Mouse (Mus musculus) kidney, embryonic 16.5 days (tissue): ENCODE measurements around the gene Gm10217. TPM values are rescaled to one million over a fixed set of nuclear protein-coding genes. Genes with fewer than 3 reads are reported as not detected.

Experiments used
- ATAC-seq: fragments of 200-750 bp; cut with Nextera tagmentation; 2 replicates; pipeline ENCODE4 v1.8.0; 2017; ENCODE audit warnings: moderate TSS enrichment; ENCODE audit not compliant: low FRiP score, low TSS enrichment
- H3K27ac ChIP-seq: fragments of 300-500 bp; sonication (generic); 2 replicates; pipeline ENCODE4 v1.5.1; 2014; ENCODE audit warnings: low read length
- H3K27me3 ChIP-seq: fragments of 300-500 bp; sonication (generic); 2 replicates; pipeline ENCODE4 v1.6.1; 2014; ENCODE audit warnings: low read length, control low read depth, mixed read lengths; ENCODE audit not compliant: insufficient read depth
- H3K36me3 ChIP-seq: fragments of 300-500 bp; sonication (generic); 2 replicates; pipeline ENCODE4 v1.6.1; 2014; ENCODE audit warnings: low read length, control low read depth, mixed read lengths; ENCODE audit not compliant: insufficient read depth
- H3K4me1 ChIP-seq: fragments of 300-500 bp; sonication (generic); 2 replicates; pipeline ENCODE4 v1.6.1; 2014; ENCODE audit warnings: low read length, control low read depth, mixed read lengths; ENCODE audit not compliant: insufficient read depth
- H3K4me2 ChIP-seq: fragments of 300-500 bp; sonication (generic); replicated peaks from 2 replicates; pipeline ENCODE4 v1.6.1; 2014; ENCODE audit warnings: low read depth, low read length
- H3K4me3 ChIP-seq: fragments of 300-500 bp; sonication (generic); 2 replicates; pipeline ENCODE4 v1.5.1; 2014; ENCODE audit warnings: mild to moderate bottlenecking, low read length
- H3K9ac ChIP-seq: fragments of 300-500 bp; sonication (generic); replicated peaks from 2 replicates; pipeline ENCODE4 v1.6.1; 2014; ENCODE audit warnings: low read length
- H3K9me3 ChIP-seq: fragments of 300-500 bp; sonication (generic); 2 replicates; pipeline ENCODE4 v1.6.1; 2016; ENCODE audit warnings: low read length, control low read depth
- WGBS: fragments of 180-500 bp; shearing (Covaris S2); extraction: QIAGEN DNeasy Blood & Tissue Kit; methylation state at CpG from one replicate; pipeline ENCODE4 v1.1.7; 2014; 5-methylcytosine and 5-hydroxymethylcytosine counted together
- polyA plus RNA-seq: library from polyadenylated mRNA; unstranded; fragments of >200 nt; fragmentation: Nextera tagmentation; extraction: Ambion mirVana; gene quantifications from 2 replicates; pipeline ENCODE4 v1.2.1, GENCODE M21; 2015

Gm10217 gene
- polyA plus RNA-seq: not detected in 2 replicates

DNA sequence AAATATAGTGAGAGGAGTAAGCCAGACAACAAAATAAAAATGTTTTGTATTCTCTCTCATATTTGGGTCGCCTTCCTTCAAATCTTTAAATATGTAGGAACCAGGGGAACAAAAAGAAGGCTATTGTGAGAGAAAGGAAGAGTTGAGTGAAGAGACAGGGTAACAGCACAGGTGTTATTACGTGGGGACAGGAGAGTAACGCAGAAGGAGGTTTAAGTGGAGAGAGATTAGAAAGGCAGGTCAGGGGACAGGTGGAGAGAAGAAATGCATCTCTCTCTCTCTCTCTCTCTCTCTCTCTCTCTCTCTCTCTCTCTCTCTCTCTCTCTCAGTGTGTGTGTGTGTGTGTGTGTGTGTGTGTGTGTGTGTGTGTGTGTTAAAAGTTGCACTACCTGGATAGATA is at the start of gene Gm10217:
Gene Gm10217 (plus strand): TSS at position 301 of the 400 bp plus-strand sequence.
- H3K9me3 ChIP-seq: no peaks in the 10 kb centered on the region
- WGBS: 88% methylated on average over 3 of the region's 3 CpGs
- H3K4me3 ChIP-seq: no peak within 1 kb of the TSS
- H3K9ac ChIP-seq: no peak within 1 kb of the TSS
- H3K4me1 ChIP-seq: no peaks in the 10 kb centered on the region
- no peaks in the 10 kb centered on the region for H3K27me3 ChIP-seq
- no peak within 1 kb of the TSS for H3K27ac ChIP-seq
- no peak for ATAC-seq
- H3K4me2 ChIP-seq: no peak within 1 kb of the TSS
- H3K36me3 ChIP-seq: no peaks in the 10 kb centered on the region

DNA sequence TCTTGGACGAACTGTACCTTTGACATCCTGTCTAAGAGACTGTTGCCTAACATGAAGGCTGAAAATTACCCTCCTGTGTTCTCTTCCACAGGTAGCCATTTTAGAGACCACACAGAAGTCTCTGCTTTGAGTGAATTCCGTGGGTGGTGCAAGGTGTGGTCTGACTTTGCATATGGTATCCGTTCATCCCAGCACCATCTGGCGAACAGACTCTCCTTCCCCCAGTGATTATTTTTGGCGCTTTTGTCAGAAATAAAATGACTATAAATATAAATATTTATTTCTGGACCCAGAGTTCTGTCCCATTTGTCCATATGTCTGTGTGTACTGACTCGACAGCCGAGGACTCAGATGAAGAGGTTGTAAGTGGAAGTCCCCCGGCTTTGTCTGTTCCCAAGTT is 39.3 kb upstream of the Gm10217 start:
- no peak for ATAC-seq
- no peak overlapping the region for H3K4me3 ChIP-seq
- no peak overlapping the region for H3K9ac ChIP-seq
- 76% methylated on average over 8 of the region's 8 CpGs for WGBS
- H3K4me1 ChIP-seq: no peaks in the 10 kb centered on the region
- H3K27ac ChIP-seq: no peak overlapping the region
- H3K36me3 ChIP-seq: no peaks in the 10 kb centered on the region
- H3K4me2 ChIP-seq: no peak overlapping the region
- H3K27me3 ChIP-seq: no peaks in the 10 kb centered on the region
- H3K9me3 ChIP-seq: peaks cover 3% of the 10 kb centered on the region; the same call in 1 of the 2 replicates

- 81% methylated on average over 3 of the region's 3 CpGs for whole genome bisulfite sequencing
- H3K27me3 ChIP-seq: no peaks in the 10 kb centered on the region
Measured at GRCm38 (mm10) chr8:9840257-9840656, 23.8 kb upstream of the Gm10217 start.

GRCm38 (mm10) chr8:9859286-9859685 is 4.8 kb upstream of the Gm10217 start:
- no peaks in the 10 kb centered on the region for H3K27me3 ChIP-seq
- ATAC-seq: 0 out of 2 replicates have a peak, but pooled peaks have one; percentile 31
- H3K36me3 ChIP-seq: no peaks in the 10 kb centered on the region
- H3K4me1 ChIP-seq: no peaks in the 10 kb centered on the region
- no peaks in the 10 kb centered on the region for H3K9me3 ChIP-seq
- no peak overlapping the region for H3K27ac ChIP-seq
- H3K4me2 ChIP-seq: no peak overlapping the region
- H3K4me3 ChIP-seq: no peak overlapping the region
- no peak overlapping the region for H3K9ac ChIP-seq
- WGBS: 30% methylated on average over 2 of the region's 2 CpGs

More at GRCm38 (mm10) chr8:9840257-9840656, 23.8 kb upstream of the Gm10217 start:
- H3K4me3 ChIP-seq: no peak overlapping the region
- no peak for ATAC-seq
- no peak overlapping the region for H3K9ac ChIP-seq
- H3K9me3 ChIP-seq: no peaks in the 10 kb centered on the region
- H3K4me2 ChIP-seq: no peak overlapping the region
- no peak overlapping the region for H3K27ac ChIP-seq
- no peaks in the 10 kb centered on the region for H3K36me3 ChIP-seq
- H3K4me1 ChIP-seq: no peaks in the 10 kb centered on the region

GRCm38 (mm10) chr8:9860539-9861203 is 3.4 kb upstream of the Gm10217 start:
- Histone ChIP-seq H3K4me1 (no peaks in the 10 kb centered on the region), H3K4me2 (no peak overlapping the region), H3K27me3 (no peaks in the 10 kb centered on the region), H3K27ac (no peak overlapping the region), H3K4me3 (no peak overlapping the region), H3K36me3 (no peaks in the 10 kb centered on the region), H3K9ac (no peak overlapping the region), H3K9me3 (no peaks in the 10 kb centered on the region)
- ATAC-seq: no peak
- 55% methylated on average over 10 of the region's 10 CpGs for WGBS

GRCm38 (mm10) chr8:9865150-9865549 is 1.1 kb downstream of the Gm10217 start:
- Histone ChIP-seq H3K4me3 (no peak overlapping the region), H3K4me2 (no peak overlapping the region), H3K27me3 (no peaks in the 10 kb centered on the region), H3K27ac (no peak overlapping the region), H3K36me3 (no peaks in the 10 kb centered on the region), H3K9ac (no peak overlapping the region), H3K9me3 (no peaks in the 10 kb centered on the region), H3K4me1 (no peaks in the 10 kb centered on the region)
- WGBS: 69% methylated on average over 9 of the region's 9 CpGs
- no peak for ATAC-seq

DNA sequence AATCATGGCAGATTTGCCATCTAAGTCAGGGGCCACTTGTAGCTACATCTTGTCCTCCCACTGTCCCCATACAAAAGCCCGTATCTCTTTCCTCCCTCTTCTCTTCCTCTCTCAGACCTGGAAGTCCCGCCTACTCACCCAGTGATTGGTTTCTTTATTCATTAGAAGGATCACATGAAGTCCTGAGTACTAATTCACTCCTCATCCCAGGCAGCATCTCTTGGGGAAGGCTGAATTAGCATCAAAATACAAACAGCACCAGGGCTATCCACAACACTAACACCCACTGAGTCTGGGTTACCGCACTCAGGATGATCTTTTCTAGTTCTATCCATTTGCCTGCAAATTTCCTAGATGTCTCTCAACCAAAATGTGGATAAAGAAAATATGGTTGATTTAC is 4.0 kb downstream of the Gm10217 start:
- H3K27ac ChIP-seq: no peak overlapping the region
- H3K9ac ChIP-seq: no peak overlapping the region
- ATAC-seq: no peak
- no peaks in the 10 kb centered on the region for H3K36me3 ChIP-seq
- H3K4me3 ChIP-seq: no peak overlapping the region
- H3K4me1 ChIP-seq: no peaks in the 10 kb centered on the region
- WGBS: 66% methylated on average over 3 of the region's 3 CpGs
- H3K27me3 ChIP-seq: no peaks in the 10 kb centered on the region
- H3K9me3 ChIP-seq: no peaks in the 10 kb centered on the region
- no peak overlapping the region for H3K4me2 ChIP-seq

DNA sequence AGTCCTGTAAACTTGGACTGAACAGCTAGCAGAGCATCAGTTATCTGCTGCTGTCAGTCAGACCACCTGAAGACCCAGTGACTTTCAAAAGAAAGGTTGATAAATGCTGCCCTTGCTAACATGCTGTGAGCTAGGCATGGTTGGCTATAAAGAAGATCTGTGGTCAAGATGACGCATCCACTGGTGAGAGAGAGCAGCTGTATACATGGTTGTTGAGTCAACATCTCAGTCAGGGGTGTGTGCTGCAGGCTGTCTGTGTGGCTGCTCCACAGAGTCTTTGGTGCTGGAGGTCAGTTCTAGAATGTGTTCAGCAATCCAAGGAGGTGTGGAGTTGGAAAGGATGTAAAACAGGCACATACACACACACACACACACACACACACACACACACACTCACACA is 12.2 kb downstream of the Gm10217 start:
- no peaks in the 10 kb centered on the region for H3K27me3 ChIP-seq
- no peaks in the 10 kb centered on the region for H3K9me3 ChIP-seq
- WGBS: 72% methylated on average over 1 of the region's 1 CpGs
- H3K27ac ChIP-seq: no peak overlapping the region
- no peak overlapping the region for H3K4me2 ChIP-seq
- no peak overlapping the region for H3K4me3 ChIP-seq
- no peaks in the 10 kb centered on the region for H3K36me3 ChIP-seq
- no peak overlapping the region for H3K9ac ChIP-seq
- H3K4me1 ChIP-seq: no peaks in the 10 kb centered on the region
- no peak for ATAC-seq

DNA sequence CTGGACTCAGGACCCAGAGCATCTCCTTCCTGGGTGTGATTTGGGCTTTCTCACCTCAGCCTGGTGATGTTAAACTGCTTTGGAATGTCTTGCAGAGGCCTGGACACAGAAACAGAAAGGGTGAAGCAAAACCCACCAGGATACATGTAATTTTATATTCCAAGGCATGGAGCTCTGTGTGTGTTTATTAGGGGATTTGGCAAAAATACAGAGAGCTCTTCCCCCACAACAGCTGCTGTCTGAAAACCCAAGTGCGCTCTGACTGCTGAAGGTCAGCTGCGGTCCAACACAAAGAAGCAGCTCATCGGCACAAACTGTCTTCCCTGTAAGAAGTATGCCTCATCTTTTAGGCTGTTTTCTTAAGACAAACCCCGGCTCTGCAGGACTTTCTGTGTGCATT is 15.9 kb downstream of the Gm10217 start:
- no peak for ATAC-seq
- no peak overlapping the region for H3K4me2 ChIP-seq
- no peaks in the 10 kb centered on the region for H3K4me1 ChIP-seq
- 43% methylated on average over 4 of the region's 4 CpGs for WGBS
- no peaks in the 10 kb centered on the region for H3K36me3 ChIP-seq
- no peaks in the 10 kb centered on the region for H3K27me3 ChIP-seq
- no peak overlapping the region for H3K4me3 ChIP-seq
- H3K9ac ChIP-seq: no peak overlapping the region
- no peak overlapping the region for H3K27ac ChIP-seq
- no peaks in the 10 kb centered on the region for H3K9me3 ChIP-seq

DNA sequence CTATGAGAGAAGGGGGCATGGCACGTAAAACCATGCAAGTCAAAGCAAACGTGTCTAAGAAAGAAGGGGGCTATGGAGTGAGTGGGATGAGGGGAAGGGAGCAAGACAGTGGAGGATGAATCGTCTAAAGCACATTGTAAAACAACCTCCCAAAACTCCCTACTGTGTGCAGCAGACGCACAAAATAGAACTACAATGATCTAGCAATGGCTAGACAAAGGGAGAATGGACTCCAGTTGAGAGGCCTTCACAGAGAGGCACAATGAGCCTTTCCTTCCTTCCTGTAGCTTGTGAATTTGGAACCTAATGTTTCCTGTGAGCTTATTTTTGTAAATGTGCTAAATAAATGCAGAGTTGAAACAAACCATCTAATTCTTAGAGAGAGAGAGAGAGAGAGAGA is 22.7 kb downstream of the Gm10217 start:
- H3K4me2 ChIP-seq: no peak overlapping the region
- WGBS: 82% methylated on average over 4 of the region's 4 CpGs
- no peak overlapping the region for H3K27ac ChIP-seq
- no peaks in the 10 kb centered on the region for H3K9me3 ChIP-seq
- no peaks in the 10 kb centered on the region for H3K27me3 ChIP-seq
- no peaks in the 10 kb centered on the region for H3K36me3 ChIP-seq
- no peak for ATAC-seq
- H3K4me3 ChIP-seq: no peak overlapping the region
- no peak overlapping the region for H3K9ac ChIP-seq
- no peaks in the 10 kb centered on the region for H3K4me1 ChIP-seq
